Mouse (Mus musculus) lung, postnatal 0 days (tissue): ENCODE measurements around the gene Xpnpep2.

Experiments
- CTCF ChIP-seq: IDR thresholded peaks from 2 replicates; pipeline ENCODE4 v1.5.1; 2016; ENCODE audit warnings: antibody characterized with exemption, mild to moderate bottlenecking
- EP300 ChIP-seq: IDR thresholded peaks from 2 replicates; pipeline ENCODE4 v1.6.1; 2016; ENCODE audit warnings: antibody characterized with exemption, mild to moderate bottlenecking, control low read depth

DNA sequence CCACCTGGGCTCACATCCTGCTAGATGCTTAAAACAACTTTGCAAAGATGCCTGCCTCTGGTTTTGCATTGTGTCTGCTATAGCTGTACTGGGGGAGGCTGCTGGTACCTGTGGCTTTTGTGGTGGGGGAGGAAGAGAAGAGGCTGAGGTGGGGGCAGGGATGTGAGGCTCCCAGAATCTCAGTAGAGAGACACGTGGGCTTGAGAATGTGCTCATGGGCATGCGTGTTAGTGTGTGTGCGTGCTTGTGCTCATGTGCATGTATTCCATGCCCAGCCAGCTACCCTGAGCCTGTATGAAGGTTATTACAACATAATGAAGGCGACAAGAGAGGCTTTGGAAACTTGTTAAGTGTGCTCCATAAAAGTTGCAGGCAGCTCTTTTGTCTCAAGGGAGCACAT, 28.4 kb downstream of the Xpnpep2 start:
- TF ChIP-seq CTCF (no peak), EP300 (no peak)
